Mouse (Mus musculus): ENCODE data around the gene Gm14085.

DNA sequence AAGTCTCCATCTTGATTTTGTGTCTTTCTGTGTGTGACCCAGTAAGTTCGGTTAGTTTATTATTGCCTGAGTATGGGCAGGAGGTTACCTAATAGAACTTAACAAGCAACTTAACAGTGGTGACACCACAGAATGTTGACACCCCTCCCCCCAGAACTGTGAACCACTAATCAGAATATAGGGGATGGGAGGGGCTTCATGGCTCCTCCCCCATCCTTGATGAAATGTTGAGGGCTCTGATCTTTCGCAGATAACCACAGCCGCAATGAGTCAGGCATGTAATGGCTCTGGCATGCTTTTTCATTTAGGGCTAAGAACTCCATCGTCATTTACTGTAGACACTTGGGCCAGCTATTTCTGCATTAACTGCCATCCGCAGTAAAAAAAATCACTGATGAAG is 76.5 kb downstream of the Gm14085 start:
- TF ChIP-seq CTCF (IDR thresholded peaks at IDR 0.05; ENCODE audit: low read depth) (no peak), EP300 (IDR thresholded peaks at IDR 0.05; ENCODE audit: low read depth) (no peak)
